Mouse (Mus musculus) ES-Bruce4 (cell line): Measurements from ENCODE around the gene Fuz.

Experiments
- CTCF ChIP-seq: IDR thresholded peaks from one replicate; pipeline ENCODE4 v1.8.1; 2011; ENCODE audit warnings: low read depth, low read length
- EP300 ChIP-seq: IDR thresholded peaks from 2 replicates; pipeline ENCODE4 v1.6.1; 2011; ENCODE audit warnings: low read depth, low read length; ENCODE audit not compliant: insufficient read depth
- POLR2A ChIP-seq: IDR thresholded peaks from one replicate; pipeline ENCODE4 v1.8.1; 2011; ENCODE audit warnings: low read length; ENCODE audit not compliant: insufficient read depth

DNA sequence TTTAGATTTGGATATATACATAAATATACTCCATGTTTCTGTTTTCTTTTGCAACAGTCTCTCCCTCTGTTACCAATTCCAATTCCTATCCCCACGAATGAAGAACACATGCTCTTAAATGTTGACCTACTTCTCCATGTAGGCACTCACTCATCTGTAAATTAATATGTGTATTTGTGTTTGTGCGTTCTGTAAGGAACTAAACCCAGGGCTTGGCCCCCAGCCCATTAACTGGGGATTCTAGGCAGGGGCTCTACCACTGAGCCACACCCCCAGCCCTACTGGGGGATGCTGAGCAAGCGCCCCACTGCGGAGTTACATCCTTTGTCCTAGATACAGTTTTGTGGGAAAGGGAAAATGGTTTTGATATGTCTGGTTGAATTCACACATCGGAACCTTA lies 23.2 kb downstream of the Fuz start:
- TF ChIP-seq CTCF: no peak
- TF ChIP-seq POLR2A: no peak
- TF ChIP-seq EP300: no peak
